In the genomic region with DNA sequence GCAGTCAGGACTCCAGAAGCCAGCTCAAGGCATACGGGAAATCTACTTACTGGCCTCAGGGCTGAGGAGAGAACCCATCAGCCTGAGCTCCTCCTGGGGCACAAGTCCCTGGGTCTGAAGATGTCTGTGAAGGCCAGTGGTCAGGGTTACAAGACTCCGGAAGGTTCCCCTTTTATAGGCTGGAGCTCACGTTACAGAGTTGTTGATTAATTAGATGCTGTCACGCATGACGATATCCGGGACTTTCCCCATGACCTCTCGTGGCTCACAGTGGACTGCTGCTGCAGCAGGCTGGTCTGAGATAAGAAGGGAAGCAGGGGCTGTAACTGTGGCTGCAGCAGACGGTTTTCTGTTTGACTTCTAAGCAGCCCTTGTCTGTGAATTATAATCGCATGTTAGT, we compare ENCODE assay signal across 8 mouse cellular contexts. TPM values are rescaled to one million over a fixed set of nuclear protein-coding genes. Genes with fewer than 3 reads are reported as not detected.
DNase-seq lines count a peak whose midpoint lies in the region; ATAC-seq and TF ChIP-seq lines count a peak whose summit lies in the region.

No protein-coding gene starts in this region.

- H3K27ac ChIP-seq in hindbrain, embryonic 13.5 days: no peak overlapping the region
- no peak overlapping the region for H3K27ac ChIP-seq in hindbrain, embryonic 16.5 days (ENCODE audit: low read depth, low read length)
- H3K27ac ChIP-seq in lung, embryonic 16.5 days (ENCODE audit: low read length): peak overlapping the region; percentile 68
- H3K27ac ChIP-seq in stomach, postnatal 0 days (replicated peaks): peak overlapping the region; percentile 95

- H3K4me3 ChIP-seq in hindbrain, embryonic 13.5 days: no peak overlapping the region
- no peak overlapping the region for H3K4me3 ChIP-seq in hindbrain, embryonic 16.5 days (ENCODE audit: low read length)
- H3K4me3 ChIP-seq in lung, embryonic 16.5 days (ENCODE audit: low read length): peak overlapping the region; percentile 18; the same call in 1 of the 2 replicates
- H3K4me3 ChIP-seq in stomach, postnatal 0 days (ENCODE audit: low read depth, low read length): peak overlapping the region; percentile 32

- WGBS in hindbrain, embryonic 13.5 days: 35% methylated on average over 9 of the region's 9 CpGs
- 35% methylated on average over 9 of the region's 9 CpGs for WGBS in hindbrain, embryonic 16.5 days
- 5% methylated on average over 9 of the region's 9 CpGs for WGBS in lung, embryonic 16.5 days
- WGBS in stomach, postnatal 0 days: 6% methylated on average over 9 of the region's 9 CpGs

- DNase-seq in heart, adult 11 months: peak; percentile 98
- peak; percentile 89 for DNase-seq in kidney, adult 9 months
- peak; percentile 82 for DNase-seq in stomach, postnatal 0 days (ENCODE audit: low spot score)
- DNase-seq in urinary bladder, adult 2 months (ENCODE audit: low spot score): no peak
- no peak for DNase-seq in layer of hippocampus, adult 11-12 months (ENCODE audit: low spot score)

- TF ChIP-seq EP300 in stomach, postnatal 0 days (optimal IDR thresholded peaks at IDR 0.05): no peak

- ATAC-seq in hindbrain, embryonic 13.5 days (ENCODE audit: low FRiP score): no peak
- ATAC-seq in hindbrain, embryonic 16.5 days: no peak
- ATAC-seq in lung, embryonic 16.5 days (ENCODE audit: low read depth): peak; percentile 40; the same call in 1 of the 2 replicates
- peak; percentile 55 for ATAC-seq in stomach, postnatal 0 days (ENCODE audit: low FRiP score, low TSS enrichment)

- H3K27me3 ChIP-seq in hindbrain, embryonic 13.5 days: peaks cover 22% of the 10 kb centered on the region
- 0 out of 2 replicates have a peak, but pooled peaks cover 2% of the 10 kb centered on the region for H3K27me3 ChIP-seq in hindbrain, embryonic 16.5 days (replicated peaks; ENCODE audit: control insufficient read depth, insufficient read depth, low read length)
- H3K27me3 ChIP-seq in lung, embryonic 16.5 days (ENCODE audit: control insufficient read depth, insufficient read depth, low read depth, low read length): no peaks in the 10 kb centered on the region
- H3K27me3 ChIP-seq in stomach, postnatal 0 days (ENCODE audit: control insufficient read depth, insufficient read depth, low read length): no peaks in the 10 kb centered on the region

- no peaks in the 10 kb centered on the region for H3K36me3 ChIP-seq in hindbrain, embryonic 13.5 days
- H3K36me3 ChIP-seq in hindbrain, embryonic 16.5 days (ENCODE audit: control insufficient read depth, insufficient read depth, low read length): no peaks in the 10 kb centered on the region
- H3K36me3 ChIP-seq in lung, embryonic 16.5 days (ENCODE audit: control insufficient read depth, insufficient read depth, low read length): no peaks in the 10 kb centered on the region
- no peaks in the 10 kb centered on the region for H3K36me3 ChIP-seq in stomach, postnatal 0 days (ENCODE audit: control insufficient read depth, insufficient read depth, low read length)

- no peak overlapping the region for H3K4me2 ChIP-seq in hindbrain, embryonic 13.5 days
- H3K4me2 ChIP-seq in hindbrain, embryonic 16.5 days (ENCODE audit: low read length): no peak overlapping the region
- peak overlapping the region; percentile 22 for H3K4me2 ChIP-seq in lung, embryonic 16.5 days (ENCODE audit: low read depth, low read length)
- H3K4me2 ChIP-seq in stomach, postnatal 0 days (replicated peaks; ENCODE audit: low read depth): peak overlapping the region; percentile 48

- TF ChIP-seq CTCF in stomach, postnatal 0 days (IDR thresholded peaks at IDR 0.05; ENCODE audit: low read depth): no peak

- H3K9me3 ChIP-seq in hindbrain, embryonic 13.5 days: no peaks in the 10 kb centered on the region
- H3K9me3 ChIP-seq in hindbrain, embryonic 16.5 days (ENCODE audit: control insufficient read depth, low read length): no peaks in the 10 kb centered on the region
- no peaks in the 10 kb centered on the region for H3K9me3 ChIP-seq in lung, embryonic 16.5 days (ENCODE audit: control insufficient read depth, low read length)
- no peaks in the 10 kb centered on the region for H3K9me3 ChIP-seq in stomach, postnatal 0 days (ENCODE audit: control insufficient read depth, low read length)

- peak overlapping the region; percentile 24; the same call in 1 of the 2 replicates for H3K9ac ChIP-seq in hindbrain, embryonic 13.5 days
- H3K9ac ChIP-seq in hindbrain, embryonic 16.5 days (ENCODE audit: low read depth, low read length): no peak overlapping the region
- H3K9ac ChIP-seq in lung, embryonic 16.5 days (ENCODE audit: low read length): no peak overlapping the region
- peak overlapping the region; percentile 61 for H3K9ac ChIP-seq in stomach, postnatal 0 days (ENCODE audit: low read length)

- peaks cover 15% of the 10 kb centered on the region for H3K4me1 ChIP-seq in hindbrain, embryonic 13.5 days (replicated peaks)
- no peaks in the 10 kb centered on the region; the same call in 1 of the 2 replicates for H3K4me1 ChIP-seq in hindbrain, embryonic 16.5 days (ENCODE audit: control insufficient read depth, insufficient read depth, low read depth, low read length)
- H3K4me1 ChIP-seq in lung, embryonic 16.5 days (replicated peaks; ENCODE audit: control insufficient read depth, insufficient read depth, low read length): peaks cover 31% of the 10 kb centered on the region
- H3K4me1 ChIP-seq in stomach, postnatal 0 days (replicated peaks; ENCODE audit: control insufficient read depth, insufficient read depth): peaks cover 16% of the 10 kb centered on the region

RNA-seq across cellular contexts. Expression of gene Neurl3, which starts 1.2 kb away (rescaled TPM):
- 1.3 and 1.4 TPM in 2 replicates for polyA plus RNA-seq in hindbrain, embryonic 13.5 days (2015; fragmentation: Nextera tagmentation; extraction: Ambion mirVana)
- polyA plus RNA-seq in hindbrain, embryonic 16.5 days (2015; fragmentation: Nextera tagmentation; extraction: Ambion mirVana): 1.4 and 2.0 TPM in 2 replicates
- 7.5 and 7.7 TPM in 2 replicates for polyA plus RNA-seq in lung, embryonic 16.5 days (2015; fragmentation: Nextera tagmentation; extraction: Ambion mirVana)
- polyA plus RNA-seq in stomach, postnatal 0 days (2015; fragmentation: Nextera tagmentation; extraction: Ambion mirVana): 24.4 TPM in 2 replicates
- 10.2 and 12.5 TPM in 2 replicates for polyA plus RNA-seq in urinary bladder, adult 2 months (2012; rRNA removed)

RNA-seq across cellular contexts. Expression of gene Uggt1, which starts 28.8 kb away (rescaled TPM):
- polyA plus RNA-seq in hindbrain, embryonic 13.5 days (2015; fragmentation: Nextera tagmentation; extraction: Ambion mirVana): 44.6 and 45.3 TPM in 2 replicates
- 40.2 and 48.8 TPM in 2 replicates for polyA plus RNA-seq in hindbrain, embryonic 16.5 days (2015; fragmentation: Nextera tagmentation; extraction: Ambion mirVana)
- 51.8 and 56.1 TPM in 2 replicates for polyA plus RNA-seq in lung, embryonic 16.5 days (2015; fragmentation: Nextera tagmentation; extraction: Ambion mirVana)
- polyA plus RNA-seq in stomach, postnatal 0 days (2015; fragmentation: Nextera tagmentation; extraction: Ambion mirVana): 28.9 and 31.7 TPM in 2 replicates
- 20.6 and 25.2 TPM in 2 replicates for polyA plus RNA-seq in urinary bladder, adult 2 months (2012; rRNA removed)

RNA-seq across cellular contexts. Expression of gene Arid5a, which starts 34.2 kb away (rescaled TPM):
- 3.8 and 4.0 TPM in 2 replicates for polyA plus RNA-seq in hindbrain, embryonic 13.5 days (2015; fragmentation: Nextera tagmentation; extraction: Ambion mirVana)
- polyA plus RNA-seq in hindbrain, embryonic 16.5 days (2015; fragmentation: Nextera tagmentation; extraction: Ambion mirVana): 6.7 and 7.1 TPM in 2 replicates
- polyA plus RNA-seq in lung, embryonic 16.5 days (2015; fragmentation: Nextera tagmentation; extraction: Ambion mirVana): 9.1 and 10.9 TPM in 2 replicates
- polyA plus RNA-seq in stomach, postnatal 0 days (2015; fragmentation: Nextera tagmentation; extraction: Ambion mirVana): 4.0 and 4.1 TPM in 2 replicates
- 7.4 and 8.1 TPM in 2 replicates for polyA plus RNA-seq in urinary bladder, adult 2 months (2012; rRNA removed)

Comparison
In these comparisons a context has a peak if more than half of its experiments do, and no peak if none do; other contexts are left out.
1. H3K9ac ChIP-seq: peak in hindbrain, embryonic 13.5 days (single experiment) and stomach, postnatal 0 days (single experiment); none in hindbrain, embryonic 16.5 days (single experiment) and lung, embryonic 16.5 days (single experiment).
2. ATAC-seq: peak in lung, embryonic 16.5 days (single experiment) and stomach, postnatal 0 days (single experiment); none in hindbrain, embryonic 13.5 days (single experiment) and hindbrain, embryonic 16.5 days (single experiment).
3. H3K27ac ChIP-seq: peak in lung, embryonic 16.5 days (single experiment) and stomach, postnatal 0 days (single experiment); none in hindbrain, embryonic 13.5 days (single experiment) and hindbrain, embryonic 16.5 days (single experiment).
4. H3K4me2 ChIP-seq: peak in lung, embryonic 16.5 days (single experiment) and stomach, postnatal 0 days (single experiment); none in hindbrain, embryonic 13.5 days (single experiment) and hindbrain, embryonic 16.5 days (single experiment).
5. H3K4me3 ChIP-seq: peak in lung, embryonic 16.5 days (single experiment) and stomach, postnatal 0 days (single experiment); none in hindbrain, embryonic 13.5 days (single experiment) and hindbrain, embryonic 16.5 days (single experiment).
6. DNase-seq: peak in heart, adult 11 months (single experiment), kidney, adult 9 months (single experiment) and stomach, postnatal 0 days (single experiment); none in urinary bladder, adult 2 months (single experiment) and layer of hippocampus, adult 11-12 months (single experiment).